Mouse (Mus musculus): ENCODE data around the gene Txk. TPM values are rescaled to one million over a fixed set of nuclear protein-coding genes. Genes with fewer than 3 reads are reported as not detected.

Txk gene
- polyA plus RNA-seq, 1 experiment from 2014 or later: not detected

- no peak overlapping the region for H3K4me2 ChIP-seq
- no peak for ATAC-seq (ENCODE audit: low FRiP score)
These were observed 45.9 kb downstream of the Txk start for GRCm38 (mm10) chr5:72706722-72707121.

GRCm38 (mm10) chr5:72706095-72706494 is 46.5 kb downstream of the Txk start:
- Histone ChIP-seq H3K9ac (no peak overlapping the region), H3K4me3 (replicated peaks) (no peak overlapping the region), H3K27ac (no peak overlapping the region), H3K9me3 (no peaks in the 10 kb centered on the region), H3K4me2 (no peak overlapping the region), H3K36me3 (replicated peaks) (no peaks in the 10 kb centered on the region), H3K27me3 (no peaks in the 10 kb centered on the region), H3K4me1 (no peaks in the 10 kb centered on the region)
- 55% methylated on average over 10 of the region's 10 CpGs for WGBS
- no peak for ATAC-seq (ENCODE audit: low FRiP score)

More at GRCm38 (mm10) chr5:72706722-72707121, 45.9 kb downstream of the Txk start:
- Histone ChIP-seq H3K9me3 (no peaks in the 10 kb centered on the region), H3K4me1 (no peaks in the 10 kb centered on the region), H3K4me3 (replicated peaks) (no peak overlapping the region), H3K27ac (no peak overlapping the region), H3K9ac (no peak overlapping the region), H3K27me3 (no peaks in the 10 kb centered on the region), H3K36me3 (replicated peaks) (no peaks in the 10 kb centered on the region)
- 65% methylated on average over 10 of the region's 10 CpGs for WGBS

- Histone ChIP-seq H3K36me3 (replicated peaks) (no peaks in the 10 kb centered on the region), H3K4me3 (replicated peaks) (no peak overlapping the region), H3K27ac (no peak overlapping the region), H3K9ac (no peak overlapping the region), H3K4me2 (no peak overlapping the region), H3K9me3 (no peaks in the 10 kb centered on the region), H3K27me3 (no peaks in the 10 kb centered on the region), H3K4me1 (peaks cover 7% of the 10 kb centered on the region; the same call in 1 of the 2 replicates)
- no peak for ATAC-seq (ENCODE audit: low FRiP score)
These were observed 50.4 kb downstream of the Txk start for GRCm38 (mm10) chr5:72702202-72702601.

DNA sequence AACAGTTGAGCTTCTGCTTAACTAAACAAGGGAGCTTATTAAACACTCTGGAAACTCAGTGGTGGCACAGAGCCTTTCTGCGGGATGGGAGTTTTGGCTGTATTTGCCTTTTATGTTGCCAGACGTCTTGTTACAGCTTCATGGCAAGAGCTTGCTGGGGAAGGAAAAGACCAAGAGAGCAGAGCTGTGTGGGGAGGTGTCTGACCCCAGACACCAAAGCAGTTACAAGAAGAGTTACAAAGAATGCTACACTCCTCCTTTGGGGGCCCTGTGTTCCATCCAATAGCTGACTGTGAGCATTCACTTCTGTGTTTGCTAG is 53.1 kb downstream of the Txk start:
- Histone ChIP-seq H3K9ac (no peak overlapping the region), H3K27ac (no peak overlapping the region), H3K27me3 (no peaks in the 10 kb centered on the region), H3K9me3 (no peaks in the 10 kb centered on the region), H3K36me3 (replicated peaks) (no peaks in the 10 kb centered on the region), H3K4me2 (no peak overlapping the region), H3K4me1 (peaks cover 7% of the 10 kb centered on the region; the same call in 1 of the 2 replicates), H3K4me3 (replicated peaks) (no peak overlapping the region)
- ATAC-seq (ENCODE audit: low FRiP score): no peak
- WGBS: 35% methylated on average over 2 of the region's 2 CpGs

GRCm38 (mm10) chr5:72698818-72699499 is 53.6 kb downstream of the Txk start:
- Histone ChIP-seq H3K27me3 (no peaks in the 10 kb centered on the region), H3K27ac (no peak overlapping the region), H3K9me3 (no peaks in the 10 kb centered on the region), H3K9ac (no peak overlapping the region), H3K36me3 (replicated peaks) (no peaks in the 10 kb centered on the region), H3K4me2 (no peak overlapping the region), H3K4me1 (peaks cover 7% of the 10 kb centered on the region; the same call in 1 of the 2 replicates), H3K4me3 (replicated peaks) (no peak overlapping the region)
- 55% methylated on average over 7 of the region's 7 CpGs for WGBS
- ATAC-seq (ENCODE audit: low FRiP score): no peak

DNA sequence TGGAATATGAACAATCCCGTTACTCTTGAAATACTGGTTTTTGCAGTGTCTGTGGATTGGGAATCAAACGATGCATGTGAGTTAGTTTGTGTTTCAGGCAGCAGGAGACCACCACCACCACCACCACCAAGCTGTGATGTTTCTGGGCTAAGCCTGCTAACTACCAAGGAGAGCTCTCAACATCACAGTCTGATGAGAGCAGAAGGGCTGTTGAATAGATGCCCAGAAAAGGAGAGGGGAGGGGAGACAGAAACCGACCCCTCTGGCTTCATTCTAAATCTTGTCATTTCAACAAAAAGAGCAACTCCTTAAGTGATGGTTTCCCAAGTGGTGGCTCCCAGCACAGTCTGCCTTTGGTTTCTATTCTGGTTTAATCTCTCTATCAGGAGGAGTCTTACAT is 54.2 kb downstream of the Txk start:
- H3K4me3 ChIP-seq (replicated peaks): no peak overlapping the region
- H3K27me3 ChIP-seq: no peaks in the 10 kb centered on the region
- no peak overlapping the region for H3K27ac ChIP-seq
- no peaks in the 10 kb centered on the region for H3K36me3 ChIP-seq (replicated peaks)
- WGBS: 69% methylated on average over 3 of the region's 3 CpGs
- no peak overlapping the region for H3K9ac ChIP-seq
- H3K4me2 ChIP-seq: no peak overlapping the region
- ATAC-seq (ENCODE audit: low FRiP score): no peak
- H3K9me3 ChIP-seq: no peaks in the 10 kb centered on the region
- H3K4me1 ChIP-seq: peaks cover 7% of the 10 kb centered on the region; the same call in 1 of the 2 replicates

DNA sequence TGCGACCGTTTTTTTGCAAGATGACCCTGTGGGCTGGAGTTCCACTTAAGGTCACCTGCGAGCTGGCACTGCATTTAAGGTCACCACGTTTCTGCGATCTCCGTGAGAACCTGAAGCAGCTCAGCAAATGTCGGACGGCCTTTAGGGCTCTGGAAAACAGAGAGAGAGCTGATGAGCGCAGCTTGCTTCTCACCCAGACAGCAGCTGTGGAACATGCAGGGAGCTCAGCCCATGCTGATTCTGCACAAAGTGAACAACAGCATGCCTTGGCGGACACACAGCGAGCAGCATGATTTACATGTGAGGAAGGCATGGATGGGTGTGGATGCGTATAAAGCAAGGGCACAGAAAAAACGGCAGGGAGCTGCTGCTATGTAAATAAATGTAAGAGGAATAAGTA is 56.1 kb downstream of the Txk start:
- Histone ChIP-seq H3K27me3 (no peaks in the 10 kb centered on the region), H3K4me2 (no peak overlapping the region), H3K4me1 (peaks cover 7% of the 10 kb centered on the region; the same call in 1 of the 2 replicates), H3K36me3 (replicated peaks) (no peaks in the 10 kb centered on the region), H3K4me3 (replicated peaks) (no peak overlapping the region), H3K9ac (no peak overlapping the region), H3K27ac (no peak overlapping the region), H3K9me3 (no peaks in the 10 kb centered on the region)
- WGBS: 82% methylated on average over 13 of the region's 13 CpGs
- ATAC-seq (ENCODE audit: low FRiP score): no peak

DNA sequence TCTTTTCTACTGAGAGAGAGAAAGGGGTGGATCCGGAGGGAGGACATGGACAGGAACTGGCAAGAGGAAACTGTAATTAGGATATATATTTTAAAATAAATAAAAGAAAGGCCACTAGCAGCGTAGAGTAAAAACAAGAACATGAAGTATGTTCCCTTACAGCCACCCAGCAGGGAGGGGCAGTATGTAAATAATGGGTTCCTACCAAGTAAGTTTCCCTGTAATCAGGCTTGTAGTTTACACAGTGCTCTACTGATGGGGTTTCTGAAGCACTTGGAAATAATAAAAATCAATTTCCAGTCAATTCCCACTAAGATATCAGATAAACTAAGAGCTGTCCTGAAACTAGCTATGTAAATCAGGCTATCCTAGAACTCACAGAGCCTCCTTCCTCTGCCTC is 57.9 kb downstream of the Txk start:
- Histone ChIP-seq H3K9ac (no peak overlapping the region), H3K4me1 (peaks cover 7% of the 10 kb centered on the region; the same call in 1 of the 2 replicates), H3K9me3 (no peaks in the 10 kb centered on the region), H3K4me2 (no peak overlapping the region), H3K4me3 (replicated peaks) (no peak overlapping the region), H3K27me3 (no peaks in the 10 kb centered on the region), H3K36me3 (replicated peaks) (no peaks in the 10 kb centered on the region), H3K27ac (no peak overlapping the region)
- no peak for ATAC-seq (ENCODE audit: low FRiP score)
- WGBS: 92% methylated on average over 2 of the region's 2 CpGs

- no peaks in the 10 kb centered on the region for H3K27me3 ChIP-seq
- H3K4me2 ChIP-seq: no peak overlapping the region
- WGBS: 91% methylated on average over 5 of the region's 5 CpGs
- ATAC-seq (ENCODE audit: low FRiP score): no peak
- H3K9me3 ChIP-seq: no peaks in the 10 kb centered on the region
- no peaks in the 10 kb centered on the region for H3K4me1 ChIP-seq
- H3K27ac ChIP-seq: no peak overlapping the region
- H3K4me3 ChIP-seq (replicated peaks): no peak overlapping the region
- H3K9ac ChIP-seq: no peak overlapping the region
- no peaks in the 10 kb centered on the region for H3K36me3 ChIP-seq (replicated peaks)
These were observed 62.1 kb downstream of the Txk start for GRCm38 (mm10) chr5:72690516-72690915.

GRCm38 (mm10) chr5:72689556-72689955 is 63.0 kb downstream of the Txk start:
- H3K4me1 ChIP-seq: no peaks in the 10 kb centered on the region
- H3K36me3 ChIP-seq (replicated peaks): no peaks in the 10 kb centered on the region
- no peaks in the 10 kb centered on the region for H3K27me3 ChIP-seq
- H3K4me3 ChIP-seq (replicated peaks): no peak overlapping the region
- no peak overlapping the region for H3K4me2 ChIP-seq
- H3K9ac ChIP-seq: no peak overlapping the region
- no peak for ATAC-seq (ENCODE audit: low FRiP score)
- H3K9me3 ChIP-seq: no peaks in the 10 kb centered on the region
- WGBS: 94% methylated on average over 7 of the region's 7 CpGs
- H3K27ac ChIP-seq: no peak overlapping the region

DNA sequence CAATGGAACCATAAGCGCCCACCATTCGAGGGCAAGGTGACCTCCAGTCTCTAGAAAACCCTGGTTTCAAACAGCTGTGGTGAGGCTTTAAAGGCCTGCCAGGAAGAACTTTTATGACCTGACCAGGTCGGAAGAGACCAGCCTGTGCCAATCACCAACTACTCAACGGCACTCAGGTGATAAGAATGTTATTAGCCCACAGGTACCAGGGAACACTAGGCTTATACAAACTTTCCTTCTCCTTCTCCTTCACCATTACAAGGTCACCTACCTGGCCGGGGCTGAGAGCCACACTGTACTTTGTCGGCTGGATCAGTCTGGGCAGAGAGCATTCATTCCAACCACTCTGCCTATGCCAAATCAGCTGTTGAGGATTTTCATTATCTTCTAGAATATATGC is 71.1 kb downstream of the Txk start:
- Histone ChIP-seq H3K27ac (no peak overlapping the region), H3K9ac (no peak overlapping the region), H3K36me3 (replicated peaks) (no peaks in the 10 kb centered on the region), H3K9me3 (no peaks in the 10 kb centered on the region), H3K4me1 (no peaks in the 10 kb centered on the region), H3K4me2 (no peak overlapping the region), H3K4me3 (replicated peaks) (no peak overlapping the region), H3K27me3 (no peaks in the 10 kb centered on the region)
- WGBS: 91% methylated on average over 6 of the region's 6 CpGs
- ATAC-seq (ENCODE audit: low FRiP score): no peak

- 83% methylated on average over 9 of the region's 9 CpGs for WGBS
These were observed 77.5 kb downstream of the Txk start for GRCm38 (mm10) chr5:72674994-72675542.

GRCm38 (mm10) chr5:72671017-72671699 is 81.4 kb downstream of the Txk start:
- peak overlapping the region; percentile 47; the same call in 1 of the 2 replicates for H3K27ac ChIP-seq
- no peaks in the 10 kb centered on the region for H3K9me3 ChIP-seq
- WGBS: 33% methylated on average over 8 of the region's 8 CpGs
- no peak overlapping the region for H3K9ac ChIP-seq
- no peak overlapping the region for H3K4me3 ChIP-seq (replicated peaks)
- H3K4me2 ChIP-seq: no peak overlapping the region
- H3K27me3 ChIP-seq: no peaks in the 10 kb centered on the region
- peak; percentile 58 for ATAC-seq (ENCODE audit: low FRiP score)
- H3K4me1 ChIP-seq: peaks cover 15% of the 10 kb centered on the region
- H3K36me3 ChIP-seq (replicated peaks): no peaks in the 10 kb centered on the region

More at GRCm38 (mm10) chr5:72674994-72675542, 77.5 kb downstream of the Txk start:
- Histone ChIP-seq H3K4me2 (no peak overlapping the region), H3K4me1 (peaks cover 15% of the 10 kb centered on the region), H3K9me3 (no peaks in the 10 kb centered on the region), H3K27me3 (no peaks in the 10 kb centered on the region), H3K27ac (no peak overlapping the region), H3K9ac (no peak overlapping the region), H3K4me3 (replicated peaks) (no peak overlapping the region), H3K36me3 (replicated peaks) (no peaks in the 10 kb centered on the region)
- ATAC-seq (ENCODE audit: low FRiP score): no peak

All from forebrain, embryonic 12.5 days (tissue).